Mouse (Mus musculus): ENCODE results near the gene Tmem202. TPM values are rescaled to one million over a fixed set of nuclear protein-coding genes. Genes with fewer than 3 reads are reported as not detected.

Tmem202 gene
- polyA plus RNA-seq, 1 experiment from 2014 or later, result 0.47 TPM

DNA sequence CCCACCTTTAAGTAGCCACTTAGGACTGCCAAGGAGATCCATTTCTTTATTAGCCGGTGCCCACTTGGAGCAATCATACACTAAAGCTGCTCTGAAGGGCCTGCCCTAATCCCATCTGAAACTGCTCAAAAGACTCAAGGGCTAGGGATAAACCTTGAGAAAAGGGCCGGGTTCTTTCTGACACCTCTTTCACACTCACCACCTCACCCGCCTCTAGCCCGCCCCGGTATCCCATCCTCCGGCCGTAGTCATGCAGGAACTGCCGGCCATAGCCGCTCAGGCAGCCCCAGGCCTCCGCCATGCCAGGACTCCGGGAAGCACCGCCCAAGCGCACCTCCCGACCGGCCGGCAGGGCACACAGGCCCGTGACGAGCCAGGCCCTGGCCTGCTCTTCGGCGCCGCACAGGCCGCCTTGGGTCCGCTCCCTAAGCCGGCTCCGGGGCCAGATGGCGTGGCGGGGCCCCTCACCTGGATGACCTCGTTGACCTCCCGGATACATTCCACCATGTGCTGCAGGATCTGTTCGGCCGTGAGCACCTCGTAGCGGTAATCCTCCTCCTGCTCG is 54.1 kb downstream of the Tmem202 start:
- H3K9ac ChIP-seq (replicated peaks), result peak overlapping the region; percentile 98
- peak overlapping the region; percentile 96 for H3K4me3 ChIP-seq
- no peaks in the 10 kb centered on the region for H3K9me3 ChIP-seq
- ATAC-seq (replicated peaks), result peak; percentile 38
- peak overlapping the region; percentile 99 for H3K27ac ChIP-seq (replicated peaks)
- no peaks in the 10 kb centered on the region for H3K36me3 ChIP-seq
- WGBS, result under 1% methylated on average over 34 of the region's 34 CpGs
- H3K27me3 ChIP-seq, result no peaks in the 10 kb centered on the region
- H3K4me1 ChIP-seq, result peaks cover 37% of the 10 kb centered on the region
- H3K4me2 ChIP-seq (replicated peaks), result peak overlapping the region; percentile 80

DNA sequence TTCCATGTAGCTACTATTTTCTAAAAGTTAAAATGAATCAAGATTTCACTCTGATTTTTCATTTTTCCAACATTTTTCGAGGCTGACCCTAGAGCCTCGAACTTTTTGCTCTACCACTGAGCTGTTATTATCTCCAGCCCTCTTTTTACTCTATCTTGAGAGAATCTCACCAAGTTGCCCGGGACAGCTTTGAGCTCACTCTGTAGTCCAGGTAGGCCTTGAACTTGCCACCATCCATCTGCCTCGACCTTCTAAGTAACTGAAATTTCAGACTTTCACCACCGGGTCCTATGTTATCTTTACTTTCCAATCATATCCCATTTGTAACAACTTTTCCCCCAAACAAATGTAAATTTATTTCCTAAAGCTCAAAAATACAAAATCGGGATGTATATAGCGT is 54.9 kb downstream of the Tmem202 start:
- no peak overlapping the region for H3K27ac ChIP-seq (replicated peaks)
- 18% methylated on average over 7 of the region's 7 CpGs for WGBS
- H3K36me3 ChIP-seq, result no peaks in the 10 kb centered on the region

DNA sequence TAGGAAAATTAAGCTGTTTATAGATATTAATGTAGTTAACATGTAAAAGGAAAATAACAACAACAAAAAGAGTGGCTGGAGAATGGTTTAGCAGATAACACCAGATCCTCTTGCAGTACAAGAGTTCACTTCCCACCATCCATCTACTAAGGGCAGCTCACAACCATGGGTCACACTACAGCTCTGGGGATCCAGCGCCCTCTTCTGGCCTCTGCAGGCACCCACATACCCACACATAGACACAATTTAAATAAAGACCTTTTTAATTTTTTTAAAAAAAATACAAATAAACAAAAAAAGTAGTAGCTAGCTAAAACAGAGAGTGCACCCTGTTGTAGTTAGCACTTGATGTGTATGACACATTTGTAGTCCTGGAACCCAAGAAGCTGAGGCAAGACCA is 57.2 kb downstream of the Tmem202 start:
- no peak overlapping the region for H3K4me2 ChIP-seq (replicated peaks)
- no peaks in the 10 kb centered on the region for H3K27me3 ChIP-seq
- 29% methylated on average over 1 of the region's 1 CpGs for WGBS
- H3K4me3 ChIP-seq, result no peak overlapping the region
- H3K27ac ChIP-seq (replicated peaks), result no peak overlapping the region
- no peak overlapping the region for H3K9ac ChIP-seq (replicated peaks)
- no peaks in the 10 kb centered on the region for H3K9me3 ChIP-seq
- no peak for ATAC-seq (replicated peaks)
- no peaks in the 10 kb centered on the region for H3K36me3 ChIP-seq
- peaks cover 47% of the 10 kb centered on the region for H3K4me1 ChIP-seq

More for the DNA sequence above, 54.9 kb downstream of the Tmem202 start:
- Histone ChIP-seq H3K27me3 (no peaks in the 10 kb centered on the region), H3K4me1 (peaks cover 39% of the 10 kb centered on the region), H3K4me2 (replicated peaks) (peak overlapping the region; percentile 80), H3K4me3 (peak overlapping the region; percentile 96), H3K9me3 (no peaks in the 10 kb centered on the region), H3K9ac (replicated peaks) (peak overlapping the region; percentile 98)
- no peak for ATAC-seq (replicated peaks)

DNA sequence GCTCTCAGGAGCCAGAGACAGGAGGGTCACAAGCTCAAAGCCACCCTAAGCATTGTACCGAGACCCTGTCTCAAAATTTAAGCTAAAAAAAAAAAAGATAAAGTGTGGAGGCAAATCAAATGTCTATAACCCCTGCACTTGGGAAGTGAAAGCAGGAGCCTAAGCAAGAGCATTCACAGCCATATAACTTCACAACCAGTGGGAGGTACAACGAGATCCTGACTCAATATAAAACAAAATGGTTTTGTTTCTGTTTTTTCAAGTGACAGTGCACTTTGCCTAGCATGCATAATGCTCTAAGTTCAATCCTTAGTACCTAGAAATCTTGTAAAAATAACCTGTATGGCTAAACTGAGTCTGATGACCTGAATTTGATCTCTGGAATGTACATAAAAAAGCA is 63.0 kb downstream of the Tmem202 start:
- Histone ChIP-seq H3K9me3 (no peaks in the 10 kb centered on the region), H3K9ac (replicated peaks) (no peak overlapping the region), H3K4me3 (no peak overlapping the region), H3K27me3 (no peaks in the 10 kb centered on the region), H3K36me3 (no peaks in the 10 kb centered on the region; the same call in 1 of the 2 replicates), H3K4me1 (peaks cover 29% of the 10 kb centered on the region), H3K27ac (replicated peaks) (no peak overlapping the region), H3K4me2 (replicated peaks) (no peak overlapping the region)
- no peak for ATAC-seq (replicated peaks)
- 93% methylated on average over 2 of the region's 2 CpGs for WGBS

DNA sequence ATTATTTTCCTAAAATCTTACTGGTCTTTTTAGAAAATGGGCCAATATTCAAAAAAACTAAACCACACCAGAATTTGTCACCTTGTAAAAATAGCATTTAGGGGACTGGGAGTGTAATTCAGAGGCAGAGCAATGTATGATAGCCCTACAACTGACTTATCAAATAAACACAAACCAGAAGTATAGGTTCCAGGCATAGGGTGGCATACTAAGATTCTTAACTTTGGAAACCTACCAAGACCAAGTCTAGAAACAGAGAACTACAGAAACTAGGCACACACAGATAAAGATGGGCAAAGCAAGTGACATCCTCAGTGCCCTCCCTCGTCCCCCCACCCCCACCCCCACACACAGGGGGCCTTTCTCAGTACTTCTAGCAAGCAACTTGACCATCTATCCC is 64.8 kb downstream of the Tmem202 start:
- 95% methylated on average over 1 of the region's 1 CpGs for WGBS
- H3K4me2 ChIP-seq (replicated peaks), result no peak overlapping the region
- ATAC-seq (replicated peaks), result no peak
- peaks cover 27% of the 10 kb centered on the region for H3K4me1 ChIP-seq
- H3K27me3 ChIP-seq, result no peaks in the 10 kb centered on the region
- H3K36me3 ChIP-seq, result no peaks in the 10 kb centered on the region; the same call in 1 of the 2 replicates
- no peak overlapping the region for H3K27ac ChIP-seq (replicated peaks)
- H3K9me3 ChIP-seq, result no peaks in the 10 kb centered on the region
- no peak overlapping the region for H3K4me3 ChIP-seq
- no peak overlapping the region for H3K9ac ChIP-seq (replicated peaks)

DNA sequence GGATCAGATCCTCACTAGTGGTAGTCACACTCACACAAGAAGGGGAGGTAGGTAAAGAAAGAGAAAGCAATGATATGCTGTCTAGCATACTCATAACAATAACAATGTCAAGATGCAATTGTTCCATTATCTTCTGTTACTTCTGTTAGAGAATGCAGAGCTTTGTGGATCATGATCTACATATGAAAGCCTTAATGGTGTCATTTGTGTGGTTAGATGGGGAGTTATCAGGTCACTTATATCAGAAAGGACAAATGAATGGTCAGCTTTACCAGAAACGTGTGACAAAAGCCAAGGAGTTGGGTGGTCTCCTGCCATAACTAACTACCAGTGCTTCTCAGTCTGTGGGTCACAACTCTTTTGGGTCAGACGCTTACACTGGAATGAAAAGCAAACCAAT is 66.5 kb downstream of the Tmem202 start:
- Histone ChIP-seq H3K27me3 (no peaks in the 10 kb centered on the region), H3K27ac (replicated peaks) (no peak overlapping the region), H3K9me3 (no peaks in the 10 kb centered on the region), H3K9ac (replicated peaks) (no peak overlapping the region), H3K4me2 (replicated peaks) (no peak overlapping the region), H3K4me1 (peaks cover 21% of the 10 kb centered on the region; the same call in 1 of the 2 replicates), H3K4me3 (no peak overlapping the region), H3K36me3 (no peaks in the 10 kb centered on the region; the same call in 1 of the 2 replicates)
- 76% methylated on average over 2 of the region's 2 CpGs for WGBS
- no peak for ATAC-seq (replicated peaks)

DNA sequence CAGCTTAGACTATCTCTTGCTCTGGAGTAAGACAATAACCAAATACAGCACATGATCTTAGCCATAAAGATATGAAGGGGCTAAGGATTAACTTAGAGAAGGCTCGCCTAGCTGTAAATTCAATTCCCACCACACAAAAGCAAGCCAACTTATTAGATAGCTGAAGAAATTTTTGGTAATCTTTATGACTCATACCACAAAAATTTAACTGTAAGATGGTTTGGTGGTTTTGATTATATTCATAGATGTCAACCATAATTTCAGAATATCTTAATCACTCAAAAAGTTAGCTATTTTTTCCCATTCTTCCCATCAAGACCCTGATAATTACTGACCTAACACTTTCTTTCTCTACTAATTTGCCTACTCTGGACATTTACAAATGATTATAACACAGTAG is 70.2 kb downstream of the Tmem202 start:
- Histone ChIP-seq H3K27me3 (no peaks in the 10 kb centered on the region), H3K4me1 (peaks cover 7% of the 10 kb centered on the region; the same call in 1 of the 2 replicates), H3K4me3 (no peak overlapping the region), H3K9ac (replicated peaks) (no peak overlapping the region), H3K9me3 (no peaks in the 10 kb centered on the region), H3K4me2 (replicated peaks) (no peak overlapping the region), H3K27ac (replicated peaks) (no peak overlapping the region), H3K36me3 (no peaks in the 10 kb centered on the region)
- WGBS, result 87% methylated on average over 1 of the region's 1 CpGs
- ATAC-seq (replicated peaks), result no peak

Other genes starting within 250 kb of the Tmem202 start
- gene Adpgk, start 248.3 kb downstream of the Tmem202 start, polyA plus RNA-seq (2015; fragmentation: Nextera tagmentation; extraction: Ambion mirVana), result 19.1 and 22.7 TPM in 2 replicates
- 40.6 and 44.2 TPM in 2 replicates for gene Bbs4, start 186.3 kb downstream of the Tmem202 start, polyA plus RNA-seq (2015; fragmentation: Nextera tagmentation; extraction: Ambion mirVana)
- 18.2 and 18.8 TPM in 2 replicates for gene Arih1, start 53.2 kb downstream of the Tmem202 start, polyA plus RNA-seq (2015; fragmentation: Nextera tagmentation; extraction: Ambion mirVana)
- gene Hexa, start 307 bp downstream of the Tmem202 start, polyA plus RNA-seq (2015; fragmentation: Nextera tagmentation; extraction: Ambion mirVana), result 47.5 and 53.0 TPM in 2 replicates
- 24.6 and 34.3 TPM in 2 replicates for gene Celf6, start 38.1 kb upstream of the Tmem202 start, polyA plus RNA-seq (2015; fragmentation: Nextera tagmentation; extraction: Ambion mirVana)
- 188 and 191 TPM in 2 replicates for gene Parp6, start 77.4 kb upstream of the Tmem202 start, polyA plus RNA-seq (2015; fragmentation: Nextera tagmentation; extraction: Ambion mirVana)
- 1,184 and 1,237 TPM in 2 replicates for gene Pkm, start 116.5 kb upstream of the Tmem202 start, polyA plus RNA-seq (2015; fragmentation: Nextera tagmentation; extraction: Ambion mirVana)
- gene Gramd2, start 140.3 kb upstream of the Tmem202 start, polyA plus RNA-seq (2015; fragmentation: Nextera tagmentation; extraction: Ambion mirVana), result 3.4 and 4.0 TPM in 2 replicates
- 10.1 and 11.1 TPM in 2 replicates for gene Senp8, start 210.9 kb upstream of the Tmem202 start, polyA plus RNA-seq (2015; fragmentation: Nextera tagmentation; extraction: Ambion mirVana)
- 22.7 and 25.5 TPM in 2 replicates for gene Myo9a, start 211.0 kb upstream of the Tmem202 start, polyA plus RNA-seq (2015; fragmentation: Nextera tagmentation; extraction: Ambion mirVana)

All from forebrain, embryonic 15.5 days (tissue).